Mouse (Mus musculus) layer of hippocampus, postnatal 25 days (tissue): Measurements from ENCODE around the gene Smco1. TPM values are rescaled to one million over a fixed set of nuclear protein-coding genes. Genes with fewer than 3 reads are reported as not detected.

Experiments
- DNase-seq, 2 experiments: peaks; one replicate each; pipeline ENCODE4 v3.0.0; 2022; ENCODE audit warnings: mixed read lengths in 2 of 2, low spot score in 1 of 2; ENCODE audit errors: extremely low spot score in 1 of 2
- microRNA-seq, 2 experiments: library from miRNA; unstranded; fragments of <30 nt; microRNA quantifications; one replicate each; pipeline ENCODE4 v1.2.0; 2021
- total RNA-seq, 2 experiments: library from RNA; stranded (reverse); gene quantifications; 2 replicates each; pipeline ENCODE4 v1.2.3; 2021

Smco1 gene
- total RNA-seq, 2 experiments from 2014 or later, result 0.20 to 0.26 TPM

DNA sequence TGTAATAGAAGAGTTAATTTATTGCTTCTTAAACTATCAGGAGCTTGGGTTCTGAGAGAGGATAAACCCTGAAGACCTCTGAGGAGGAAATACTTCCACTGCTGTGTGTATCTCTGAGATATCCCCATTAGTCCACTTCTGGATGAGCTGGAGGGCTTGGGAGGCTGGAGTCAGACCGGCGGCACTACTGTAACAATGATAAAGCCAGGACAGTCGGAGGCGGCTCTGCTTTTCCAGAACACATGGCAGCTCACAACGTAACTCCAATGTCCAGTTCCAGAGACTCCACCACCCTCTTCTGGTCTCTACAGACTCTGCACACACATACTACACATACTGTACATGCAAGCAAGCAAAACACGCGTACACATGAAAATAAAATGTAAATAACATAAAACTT, 32.6 kb downstream of the Smco1 start:
- no peak for DNase-seq

GRCm38 (mm10) chr16:32311970-32312369, 40.7 kb downstream of the Smco1 start:
- DNase-seq, result no peak

- no peak for DNase-seq
Measured at GRCm38 (mm10) chr16:32312386-32312785, 41.1 kb downstream of the Smco1 start.

DNA sequence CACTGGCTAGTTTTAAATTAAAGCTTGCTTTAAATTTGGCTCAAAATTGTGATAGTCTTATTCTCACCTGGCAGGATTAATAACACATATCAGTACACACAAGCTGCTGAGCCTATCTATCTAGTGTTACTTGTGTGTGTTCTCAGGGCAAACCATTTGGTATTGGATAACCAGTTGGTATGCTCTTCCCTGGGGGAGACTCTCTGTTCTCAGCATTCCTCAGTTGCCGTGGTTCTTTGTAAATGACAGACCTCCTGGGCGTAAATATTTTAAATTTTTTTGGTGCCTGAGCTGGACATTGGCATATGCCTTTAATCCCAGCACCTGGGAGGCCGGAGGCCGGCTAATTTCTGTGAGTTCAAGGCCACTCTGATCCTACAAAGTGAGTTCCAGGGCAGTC, 41.6 kb downstream of the Smco1 start:
- no peak for DNase-seq

DNA sequence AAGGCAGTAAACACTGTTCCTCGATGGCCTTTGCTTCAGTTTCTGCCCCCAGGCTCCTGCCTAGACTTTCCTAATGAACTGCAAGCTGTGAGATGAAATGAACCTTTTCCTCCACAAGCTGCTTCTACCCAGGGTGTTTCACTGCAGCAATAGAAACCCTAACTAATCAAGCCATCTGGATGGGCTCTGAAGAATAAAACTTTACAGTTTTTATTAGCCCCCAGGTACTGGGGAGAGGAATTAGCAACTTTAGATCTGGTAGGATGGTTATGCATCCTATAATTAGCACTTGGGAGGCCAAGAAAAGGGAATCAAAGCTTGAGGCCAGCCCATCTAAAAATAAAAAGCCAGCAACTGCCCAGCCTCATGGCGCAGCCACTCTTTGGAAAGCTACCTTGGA, 45.3 kb downstream of the Smco1 start:
- no peak for DNase-seq

- no peak for DNase-seq
Measured at GRCm38 (mm10) chr16:32323953-32324352, 52.7 kb downstream of the Smco1 start.

Small RNA genes within 50 kb of the gene (microRNA-seq; reads per million reads assigned to microRNA genes)
- gene Mir1946a, result 0 reads per million in 2 experiments

Other genes with a start within 250 kb of the Smco1 start
- gene Pak2, start 192.1 kb upstream of the Smco1 start, total RNA-seq, result 10 to 100 TPM; 29.9 to 30.6 TPM
- gene Pigx, start 171.7 kb upstream of the Smco1 start, total RNA-seq, result 10 to 100 TPM; 21.9 to 29.5 TPM
- gene Cep19, start 171.7 kb upstream of the Smco1 start, total RNA-seq, result 10 to 100 TPM; 62.9 to 65.4 TPM
- 10 to 100 TPM in 1 of 2 experiments, 1 to 10 TPM in 1; 8.9 to 10.6 TPM for gene Nrros, start 105.9 kb upstream of the Smco1 start, total RNA-seq
- not detected for gene Bex6, start 91.6 kb upstream of the Smco1 start, total RNA-seq
- 10 to 100 TPM; 43.3 to 46.4 TPM for gene Fbxo45, start 24.3 kb upstream of the Smco1 start, total RNA-seq
- gene Wdr53, start 24.2 kb upstream of the Smco1 start, total RNA-seq, result 10 to 100 TPM; 12.8 to 13.7 TPM
- 10 to 100 TPM; 25.0 to 26.5 TPM for gene Rnf168, start 6.0 kb downstream of the Smco1 start, total RNA-seq
- 10 to 100 TPM; 49.4 to 58.2 TPM for gene Ubxn7, start 60.8 kb downstream of the Smco1 start, total RNA-seq
- not detected for gene Tm4sf19, start 129.0 kb downstream of the Smco1 start, total RNA-seq
- gene Tctex1d2, start 148.2 kb downstream of the Smco1 start, total RNA-seq, result 10 to 100 TPM in 1 of 2 experiments, 1 to 10 TPM in 1; 9.8 to 14.4 TPM
- 10 to 100 TPM; 36.8 to 38.2 TPM for gene Pcyt1a, start 159.5 kb downstream of the Smco1 start, total RNA-seq
- not detected for gene Slc51a, start 216.4 kb downstream of the Smco1 start, total RNA-seq
- gene Zdhhc19, start 224.8 kb downstream of the Smco1 start, total RNA-seq, result not detected